In the genomic region with DNA sequence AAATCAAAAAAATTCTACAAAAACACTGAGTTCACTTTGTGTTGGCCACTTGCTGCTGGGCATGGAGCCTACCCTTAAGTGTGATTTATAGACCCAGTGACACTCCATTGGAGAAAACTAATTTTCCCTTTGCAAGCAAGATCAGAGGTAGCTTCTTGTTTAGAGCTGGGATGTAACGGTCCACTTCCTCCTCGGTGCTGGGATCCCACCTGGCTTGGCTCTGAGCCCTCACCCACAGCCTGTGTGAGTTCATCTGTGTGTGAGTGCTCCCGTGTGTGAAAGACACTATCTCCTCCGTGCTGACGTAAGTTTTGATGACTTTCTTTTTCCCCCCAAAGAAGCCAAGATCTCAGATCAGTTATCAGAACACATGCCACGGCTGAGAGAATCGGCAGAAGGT, we compare ENCODE assay signal across 17 mouse cellular contexts.
"Had no signal": no experiment of that assay in that cellular context is flagged by ENCODE, and none has a peak within 500 bp of the region (broad histone marks: within the 10 kb centered on the region; RNA-seq: fewer than 3 reads in every experiment).

No protein-coding gene starts in this region.

- H3K27me3 ChIP-seq: liver, embryonic 13.5 days; midbrain, embryonic 15.5 days; neural tube, embryonic 12.5 days; neural tube, embryonic 15.5 days had no signal

- H3K9ac ChIP-seq: liver, embryonic 13.5 days; midbrain, embryonic 15.5 days; neural tube, embryonic 12.5 days; neural tube, embryonic 15.5 days had no signal

- H3K36me3 ChIP-seq: liver, embryonic 13.5 days; midbrain, embryonic 15.5 days; neural tube, embryonic 12.5 days; neural tube, embryonic 15.5 days had no signal

- DNase-seq: kidney, adult 2 months; liver, embryonic 13.5 days; lung, adult 2 months; lung, postnatal 14 days; lung, postnatal 4 days; right cerebral cortex, adult 18-20 months; right cerebral cortex, postnatal 14 days; right cerebral cortex, postnatal 4 days; thymus, adult 2 months; thymus, postnatal 14 days; thymus, postnatal 4 days had no signal

- H3K27ac ChIP-seq: liver, embryonic 13.5 days; midbrain, embryonic 15.5 days; neural tube, embryonic 12.5 days; neural tube, embryonic 15.5 days; stomach, postnatal 0 days had no signal

- ATAC-seq: intestine, postnatal 0 days; midbrain, embryonic 15.5 days had no signal

- H3K4me2 ChIP-seq: liver, embryonic 13.5 days; midbrain, embryonic 11.5 days; midbrain, embryonic 15.5 days; neural tube, embryonic 12.5 days; neural tube, embryonic 15.5 days had no signal

- H3K4me1 ChIP-seq: liver, embryonic 13.5 days; midbrain, embryonic 15.5 days; neural tube, embryonic 12.5 days; neural tube, embryonic 15.5 days had no signal

- H3K9me3 ChIP-seq: liver, embryonic 13.5 days; midbrain, embryonic 15.5 days; neural tube, embryonic 12.5 days; neural tube, embryonic 15.5 days had no signal

- H3K4me3 ChIP-seq: liver, embryonic 13.5 days; midbrain, embryonic 15.5 days; neural tube, embryonic 12.5 days; neural tube, embryonic 15.5 days had no signal
